Mouse (Mus musculus) T-helper 1 cell (primary cell): ENCODE data around the gene Sorl1.

Experiments used
- in situ Hi-C: fragments of 300-600 bp; cut with MboI, MseI; formaldehyde crosslinking; loops from one replicate; pipeline ENCODE4 v1.15.1; 2025; ENCODE audit warnings: high pct_unique_total_duplicates

The Sorl1 gene

DNA sequence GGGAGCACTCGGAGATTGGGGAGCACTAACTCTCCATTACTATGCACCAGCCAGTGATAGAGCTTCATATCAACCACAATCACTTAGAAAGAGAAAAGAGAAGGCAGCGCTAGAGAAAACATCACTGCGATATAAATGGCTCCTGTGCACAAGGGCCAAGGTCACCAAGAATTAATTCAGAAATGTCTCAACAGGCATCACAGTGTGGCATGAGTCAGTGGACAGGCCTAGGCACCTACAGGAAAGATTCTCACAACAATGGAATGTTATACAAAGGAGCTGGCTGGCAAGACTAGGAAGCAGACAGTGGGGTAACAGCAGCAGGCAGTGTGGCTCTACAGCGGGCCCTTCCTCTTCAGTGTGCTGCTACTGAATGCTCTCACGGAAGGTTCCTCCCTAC, 115.6 kb downstream of the Sorl1 start:
- in situ Hi-C loops: no loop called here

DNA sequence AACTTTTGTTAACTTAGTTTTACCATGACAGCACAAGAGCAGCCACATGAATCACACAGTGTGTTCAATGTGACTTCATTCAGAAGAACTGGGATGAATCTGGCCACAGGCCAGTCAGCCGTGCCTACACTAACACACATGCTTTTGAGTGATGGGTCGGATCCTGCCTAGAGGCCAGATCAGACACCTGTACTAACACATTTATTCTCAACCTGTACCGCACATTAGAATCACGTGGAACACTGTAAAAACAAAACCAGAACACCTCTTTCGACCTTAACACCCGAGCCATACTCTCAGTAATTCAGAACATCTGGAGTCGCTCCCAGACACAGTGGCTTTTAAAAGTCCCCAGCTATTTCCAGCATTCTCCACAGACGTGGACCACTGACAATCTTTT, 119.0 kb downstream of the Sorl1 start:
- in situ Hi-C loops: no loop called here

DNA sequence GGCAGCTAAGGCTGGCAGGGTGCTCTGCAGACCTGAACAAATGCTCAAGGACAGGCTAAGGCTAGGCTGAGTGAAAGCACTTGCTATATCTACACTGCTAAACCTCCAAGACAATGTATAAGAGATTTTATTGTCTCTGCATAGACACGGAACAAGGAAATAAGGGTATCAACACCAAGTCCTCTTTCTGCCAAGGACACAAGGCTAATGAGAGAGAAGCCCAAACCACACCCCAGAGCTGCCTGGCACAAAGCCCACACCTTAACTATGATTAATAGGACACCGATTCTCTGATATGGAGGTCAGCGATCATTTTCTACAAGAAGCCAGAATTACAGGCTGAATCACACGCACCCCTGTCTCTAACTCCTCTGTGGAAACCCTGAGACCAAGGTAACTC, 120.0 kb downstream of the Sorl1 start:
- in situ Hi-C loops: loop anchor here (5.0 kb wide), 1 partner anchor 238 kb away; no protein-coding TSS in a partner anchor

DNA sequence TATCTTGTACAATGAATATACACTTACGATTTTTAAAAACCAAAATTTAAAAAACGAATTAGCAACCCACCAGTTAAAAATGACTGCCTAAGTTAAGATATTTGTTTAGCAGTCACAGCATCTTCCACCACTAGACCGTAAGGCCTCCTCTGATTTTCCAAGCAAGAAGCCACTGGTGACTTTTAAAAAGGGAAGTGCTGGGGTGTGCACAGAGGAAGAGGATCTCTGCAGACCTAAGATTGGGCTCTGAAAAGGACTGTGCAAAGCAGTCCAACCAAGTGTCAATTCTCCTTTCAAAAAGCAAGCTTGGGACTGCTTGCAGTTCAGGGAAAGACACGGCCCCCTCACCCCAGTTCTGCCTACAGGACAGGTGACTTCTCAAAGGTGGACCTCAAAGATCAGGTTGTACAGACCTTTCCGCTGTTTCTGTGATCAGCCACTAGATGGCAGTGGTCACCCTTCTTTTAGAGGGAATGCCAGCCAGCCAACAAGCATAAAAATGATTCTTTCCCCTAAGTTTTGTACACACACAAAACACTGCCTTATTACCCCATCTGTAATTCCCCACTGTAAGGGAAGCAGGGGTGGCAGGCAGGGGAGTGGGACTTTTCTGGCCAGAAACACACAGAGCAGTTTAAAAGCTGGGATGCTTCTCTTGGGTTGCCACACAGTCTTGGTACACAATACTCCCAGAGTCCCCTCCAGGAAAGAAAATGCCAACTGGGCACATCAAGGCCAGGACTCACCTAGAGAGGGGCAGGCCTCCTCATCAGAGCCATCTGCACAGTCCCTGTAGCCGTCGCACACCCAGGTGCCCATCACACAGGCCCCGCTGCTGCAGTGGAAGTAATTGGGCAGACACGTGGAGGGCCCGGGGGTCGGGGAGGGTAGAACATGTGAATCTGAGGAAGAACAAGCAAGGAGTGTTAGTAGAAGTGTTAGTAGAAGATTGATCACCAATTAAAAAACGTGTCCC, 124.3 kb downstream of the Sorl1 start:
- in situ Hi-C loops: loop anchor here (5.0 kb wide), 1 partner anchor 243 kb away; no protein-coding TSS in a partner anchor

DNA sequence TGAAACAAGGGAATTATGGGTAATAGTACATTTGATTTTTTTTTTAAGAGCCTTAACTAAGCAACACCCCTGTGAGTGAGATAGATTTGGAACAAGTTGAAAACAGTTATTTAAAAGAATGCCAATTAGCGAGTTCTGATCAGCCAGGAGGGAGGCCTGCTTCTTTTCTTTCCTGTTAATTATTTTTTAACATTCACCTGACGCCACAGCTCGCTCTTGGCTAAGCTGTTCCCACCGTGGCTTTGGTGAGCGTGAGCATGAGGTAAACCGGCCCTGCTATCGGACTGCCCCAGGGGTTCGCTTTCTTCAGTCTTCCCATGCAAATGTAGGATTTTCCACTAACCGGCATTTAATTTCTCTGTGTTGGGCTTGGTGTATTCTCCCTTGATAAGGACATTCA, 128.8 kb downstream of the Sorl1 start:
- in situ Hi-C loops: no loop called here

DNA sequence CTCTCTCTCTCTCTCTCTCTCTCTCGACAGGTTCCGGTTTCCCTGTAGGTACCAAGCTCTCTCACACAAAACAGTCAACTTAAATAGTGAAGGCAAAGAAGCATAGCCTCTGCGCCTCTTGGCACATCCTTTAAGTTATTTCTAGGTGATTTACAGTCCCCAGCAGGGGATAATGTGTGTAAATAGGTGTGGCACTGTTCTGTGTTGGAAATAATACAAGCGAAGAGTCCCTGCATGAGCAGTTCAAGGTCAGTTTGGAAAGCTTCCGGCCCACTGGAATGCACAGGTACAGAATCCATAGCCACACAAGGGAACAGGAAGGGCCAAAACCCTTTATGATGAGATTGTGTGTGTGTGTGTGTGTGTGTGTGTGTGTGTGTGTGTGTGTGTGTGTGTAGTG, 130.3 kb downstream of the Sorl1 start:
- in situ Hi-C loops: no loop called here

DNA sequence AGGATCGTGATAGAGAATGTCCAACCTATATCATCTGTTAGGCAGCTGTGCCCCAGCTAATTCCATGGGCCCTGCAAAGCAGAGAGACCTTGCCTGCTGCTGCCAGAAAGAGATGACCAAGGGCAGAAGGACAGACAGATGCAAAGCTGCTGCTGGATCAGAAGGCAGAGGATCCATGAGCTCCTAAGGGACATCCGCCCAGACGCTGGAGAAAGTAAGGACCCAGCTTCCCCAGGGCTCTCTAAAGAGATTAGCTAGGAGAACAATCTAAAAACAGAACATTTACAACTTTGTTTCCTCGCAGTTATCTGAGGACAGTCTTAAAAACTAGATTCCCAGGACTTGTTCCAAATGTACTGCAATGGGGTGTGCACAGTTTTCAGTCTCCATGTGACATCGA, 131.3 kb downstream of the Sorl1 start:
- in situ Hi-C loops: no loop called here

DNA sequence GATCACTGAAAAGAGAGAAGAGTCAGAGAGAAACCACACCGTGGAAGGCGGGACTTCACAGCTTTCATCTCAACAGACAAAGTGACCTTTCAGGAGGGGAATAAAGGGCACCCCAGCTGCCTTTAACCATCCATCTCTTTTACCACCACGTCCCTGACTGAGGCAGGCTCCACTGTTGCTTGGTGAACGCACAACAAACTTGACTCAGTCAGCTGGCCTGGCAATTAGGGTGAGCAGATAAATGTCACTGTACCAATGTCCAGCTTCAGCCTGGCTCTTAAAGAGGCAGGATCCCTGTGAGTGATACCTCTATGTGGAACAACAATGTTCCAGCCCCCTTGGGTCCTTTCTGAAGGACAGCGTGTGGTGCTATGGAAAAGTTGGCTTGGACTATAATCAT, 138.5 kb downstream of the Sorl1 start:
- in situ Hi-C loops: no loop called here

DNA sequence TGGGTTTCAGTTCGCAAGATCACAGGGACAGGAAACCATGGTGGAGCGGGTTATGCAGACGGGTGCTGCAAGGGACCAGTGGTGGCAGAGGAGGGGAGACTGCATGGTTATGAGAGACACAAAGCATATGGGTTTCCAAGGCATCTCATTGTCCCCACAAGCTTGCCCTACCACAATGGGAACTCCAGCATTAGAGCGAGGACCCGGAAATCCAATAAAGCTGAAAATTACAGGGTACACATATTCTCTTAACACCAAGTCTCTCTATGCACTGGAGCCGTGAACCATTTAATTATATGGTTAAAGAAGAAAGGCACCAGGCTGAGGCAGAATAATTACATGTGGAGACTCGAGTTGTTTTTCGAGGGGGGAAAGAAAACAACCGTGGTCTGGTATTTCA, 139.0 kb downstream of the Sorl1 start:
- in situ Hi-C loops: no loop called here

DNA sequence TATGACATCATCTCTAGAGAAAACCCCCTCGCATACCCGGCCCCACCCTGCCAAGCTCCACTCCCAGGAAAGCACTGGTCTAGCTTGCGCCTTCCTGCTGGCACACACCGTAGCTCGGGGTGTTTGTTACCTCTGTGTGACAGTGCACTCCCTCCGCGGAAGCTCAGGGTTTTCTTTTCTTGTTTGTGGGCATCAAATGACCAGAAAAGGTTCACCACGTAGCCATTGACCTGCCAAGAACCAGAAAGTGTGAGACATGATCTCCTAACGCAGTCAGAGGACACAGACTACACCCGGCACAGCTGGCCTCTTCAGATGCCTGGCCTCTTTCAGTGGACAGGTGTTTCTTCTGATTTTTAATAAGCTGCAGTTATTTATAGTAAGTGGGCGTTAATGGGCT, 139.8 kb downstream of the Sorl1 start:
- in situ Hi-C loops: no loop called here

DNA sequence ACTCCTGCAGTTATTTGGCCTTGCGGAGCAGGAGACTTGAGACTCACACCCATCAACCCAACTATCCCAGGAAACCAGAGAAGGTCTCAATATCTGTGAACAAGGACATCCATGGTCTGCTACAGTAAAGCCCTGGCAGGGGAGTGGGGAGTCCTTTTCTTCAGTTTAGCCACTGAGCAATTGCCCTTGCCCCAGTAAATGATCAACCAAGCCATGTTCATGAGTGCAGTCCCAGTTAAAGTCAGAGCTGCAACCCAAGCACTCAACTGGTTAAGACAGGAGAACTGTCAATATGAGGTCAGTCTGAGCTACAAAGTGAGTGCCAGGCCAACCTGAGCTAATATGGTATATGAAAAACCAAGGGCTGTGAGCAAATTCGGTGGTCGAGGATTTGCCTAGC, 140.8 kb downstream of the Sorl1 start:
- in situ Hi-C loops: no loop called here

DNA sequence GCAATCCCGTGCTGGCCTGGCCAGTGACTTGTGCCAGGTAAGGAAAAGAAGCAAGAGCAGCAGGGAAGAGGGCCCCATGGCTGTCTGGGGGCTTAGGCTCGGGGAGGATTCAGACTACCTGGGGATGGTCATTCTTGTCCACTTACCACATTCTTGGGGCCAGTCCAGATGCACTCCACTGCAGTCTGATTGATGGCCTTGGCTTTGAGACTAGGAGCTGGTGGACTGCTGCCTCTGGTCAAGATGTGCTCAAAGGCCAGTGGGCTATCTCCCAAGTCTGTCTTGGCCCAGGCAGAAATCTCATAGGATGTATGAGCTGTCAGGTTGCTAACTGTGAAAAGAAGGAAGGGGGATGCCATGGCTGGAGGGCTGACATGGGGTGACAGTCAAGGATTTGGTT, 141.3 kb downstream of the Sorl1 start:
- in situ Hi-C loops: no loop called here

DNA sequence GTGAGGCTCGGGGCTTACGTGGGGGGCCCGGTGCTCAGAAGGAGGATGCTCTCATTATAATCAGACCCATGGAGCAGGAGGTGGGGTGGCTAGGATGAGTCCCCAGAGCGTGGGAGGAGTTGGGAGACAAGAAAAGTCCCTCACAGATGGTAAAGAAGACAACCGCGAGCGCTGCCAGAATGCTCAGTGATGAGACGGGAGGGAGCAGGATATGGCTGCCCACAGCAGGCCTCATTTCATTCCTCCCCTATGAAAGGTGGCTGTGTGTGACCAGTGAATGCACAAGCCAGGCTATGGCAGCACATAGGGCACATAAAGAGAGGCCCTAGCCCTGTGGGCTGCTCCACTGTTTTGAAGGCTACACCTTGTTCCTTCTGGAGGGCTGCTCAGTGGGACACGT, 142.1 kb downstream of the Sorl1 start:
- in situ Hi-C loops: no loop called here

DNA sequence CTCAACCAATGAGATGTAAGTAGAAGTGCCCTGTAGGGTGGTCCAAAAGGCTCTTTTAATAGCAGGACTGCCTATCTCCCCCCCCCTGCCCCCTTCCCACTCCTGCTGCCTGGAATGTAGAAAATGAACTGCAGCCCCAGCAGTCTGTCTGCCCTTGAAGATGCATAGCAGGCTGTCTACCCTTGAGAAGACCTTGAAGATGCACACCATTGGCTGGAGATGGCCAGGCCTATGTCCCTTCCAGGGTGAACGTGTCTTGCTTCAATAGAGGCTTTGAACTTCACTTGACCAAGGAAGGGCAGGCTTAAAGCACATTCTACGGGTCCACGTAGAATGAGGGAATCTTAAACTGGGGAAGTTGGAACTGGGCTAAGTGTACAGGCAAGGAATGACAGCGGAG, 142.8 kb downstream of the Sorl1 start:
- in situ Hi-C loops: no loop called here

DNA sequence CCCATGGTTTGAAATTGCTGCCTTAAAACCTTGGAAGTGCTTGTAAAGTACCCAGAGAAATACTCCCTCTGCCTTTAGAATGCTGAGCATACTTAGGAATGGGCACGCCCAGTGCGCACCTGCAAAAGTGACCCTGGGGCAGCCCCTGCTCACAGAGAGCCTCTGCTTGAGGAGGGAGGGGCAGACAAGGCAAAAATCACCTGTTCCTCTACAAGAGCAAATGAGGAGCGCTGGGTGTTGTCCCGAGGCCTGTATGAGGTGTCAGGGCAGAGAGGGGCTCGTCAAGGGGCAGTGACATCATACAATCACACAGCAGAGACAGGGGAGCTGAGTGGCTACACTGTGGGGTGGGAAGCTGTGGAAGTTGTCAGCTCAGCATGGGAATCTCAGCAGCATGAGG, 143.3 kb downstream of the Sorl1 start:
- in situ Hi-C loops: no loop called here

DNA sequence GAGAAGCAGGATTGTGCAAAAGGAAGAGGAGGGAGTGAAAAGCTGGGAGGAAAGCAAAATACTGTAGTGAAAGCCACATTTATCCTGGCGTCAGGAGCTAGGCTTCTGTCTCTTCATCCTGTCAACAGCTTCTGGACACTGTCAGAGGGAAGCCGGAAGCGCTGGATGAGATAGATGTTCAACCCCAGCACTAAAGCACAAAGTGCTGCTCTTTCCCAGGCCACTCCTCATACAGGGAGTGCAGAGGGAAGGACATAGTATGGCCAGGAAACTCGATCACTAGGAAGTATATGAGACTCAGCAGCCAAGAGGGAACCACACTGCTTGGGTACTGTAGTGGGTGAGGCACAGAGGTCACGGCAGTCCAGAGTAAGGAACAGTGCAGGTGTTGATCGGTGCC, 145.7 kb downstream of the Sorl1 start:
- in situ Hi-C loops: no loop called here

DNA sequence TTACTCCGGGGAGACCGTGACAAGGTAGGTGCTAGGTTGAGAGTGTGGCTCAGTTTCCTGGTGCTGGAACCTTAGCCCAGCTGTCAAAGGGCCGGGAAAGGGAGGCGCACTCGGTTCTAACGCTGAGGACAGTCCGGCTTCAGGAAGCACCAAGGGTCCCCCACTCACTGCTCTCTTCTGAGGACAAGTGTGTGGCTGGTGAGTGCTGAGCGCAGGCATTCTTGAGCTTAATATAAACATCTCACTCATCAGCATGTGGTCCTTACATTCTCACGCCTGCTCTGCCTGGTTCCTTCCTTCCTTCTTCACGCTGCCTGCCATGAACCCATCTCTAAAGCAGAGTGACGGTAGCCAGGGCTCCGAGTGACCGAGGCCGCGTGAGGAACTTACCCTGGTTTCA, 148.1 kb downstream of the Sorl1 start:
- in situ Hi-C loops: no loop called here

DNA sequence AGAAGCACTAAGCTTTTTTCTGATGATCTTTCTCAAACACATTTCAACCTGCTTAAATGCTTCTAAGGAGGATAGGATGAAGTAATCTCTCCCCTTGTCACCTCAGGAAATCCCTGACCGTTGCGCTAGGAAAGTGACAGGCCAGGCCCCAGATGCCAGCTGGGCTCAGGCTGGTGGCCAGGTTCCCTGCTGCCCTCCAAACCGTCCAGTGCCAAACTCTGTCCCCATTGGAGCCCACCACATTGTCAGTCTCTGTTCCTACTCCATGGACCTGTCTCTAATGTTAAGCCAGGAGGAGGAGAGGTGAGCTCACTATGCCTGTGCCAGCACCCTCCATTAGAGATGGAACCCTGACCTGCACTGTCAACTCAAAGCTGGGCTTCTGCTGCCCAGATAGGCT, 149.4 kb downstream of the Sorl1 start:
- in situ Hi-C loops: no loop called here

DNA sequence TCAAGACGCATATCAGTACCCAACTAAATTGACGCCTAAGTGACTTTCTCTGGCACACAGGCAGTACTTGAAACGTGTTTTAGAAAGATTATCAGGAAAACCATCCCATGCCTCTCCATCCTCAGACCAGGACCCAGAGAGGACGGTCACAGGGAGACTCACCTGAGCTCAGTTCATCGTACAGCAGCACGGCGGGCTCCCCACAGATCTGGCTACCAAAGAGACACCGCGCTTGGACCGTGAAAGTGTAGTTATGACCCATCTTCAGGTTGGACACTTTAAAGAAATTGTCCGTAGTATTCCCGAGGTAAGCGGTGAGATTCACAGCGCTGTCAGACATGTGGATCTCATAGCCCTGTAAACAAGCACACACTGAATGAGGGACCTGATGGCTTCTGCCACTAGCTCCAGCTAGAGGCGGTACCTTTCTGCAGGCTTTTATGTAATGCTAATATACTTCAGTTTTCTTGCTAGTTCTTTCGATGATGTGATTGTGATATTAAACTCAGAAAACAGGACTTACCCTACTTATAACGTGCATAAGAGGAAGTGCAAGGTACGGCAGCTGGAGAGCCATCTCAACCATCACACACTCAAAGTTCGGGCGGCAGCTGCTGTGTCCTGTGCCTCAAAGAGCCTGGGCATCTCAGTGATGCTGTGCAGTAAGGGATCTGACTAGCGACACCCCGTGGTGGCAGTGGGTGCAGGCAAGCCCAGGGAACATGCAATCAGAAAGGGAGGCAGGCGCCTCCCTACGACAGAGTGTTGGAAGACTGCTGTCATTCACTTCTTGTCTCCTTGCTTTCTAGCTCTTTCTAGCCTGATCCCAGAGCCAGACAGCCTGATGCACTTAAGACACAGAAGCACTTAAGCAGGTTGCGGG, 150.1 kb downstream of the Sorl1 start:
- in situ Hi-C loops: no loop called here

DNA sequence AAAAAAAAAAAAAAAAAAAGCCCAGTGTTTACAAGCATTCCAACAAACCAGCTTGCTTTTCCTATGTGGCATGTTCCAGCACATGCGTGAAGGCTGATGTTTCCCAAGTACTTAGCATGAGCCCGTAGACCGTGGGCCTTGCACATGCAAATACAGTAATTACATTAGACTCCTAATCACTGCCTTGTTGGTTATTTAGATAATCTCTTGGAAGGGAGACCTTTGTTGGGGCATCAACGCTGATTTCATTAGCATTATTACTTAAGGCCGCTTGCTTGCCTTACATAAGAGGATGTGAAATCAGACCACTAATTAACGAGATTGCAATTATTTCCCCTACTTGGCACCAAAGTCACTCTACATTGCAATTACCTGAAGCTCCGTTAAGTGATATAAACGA, 154.1 kb downstream of the Sorl1 start:
- in situ Hi-C loops: no loop called here

DNA sequence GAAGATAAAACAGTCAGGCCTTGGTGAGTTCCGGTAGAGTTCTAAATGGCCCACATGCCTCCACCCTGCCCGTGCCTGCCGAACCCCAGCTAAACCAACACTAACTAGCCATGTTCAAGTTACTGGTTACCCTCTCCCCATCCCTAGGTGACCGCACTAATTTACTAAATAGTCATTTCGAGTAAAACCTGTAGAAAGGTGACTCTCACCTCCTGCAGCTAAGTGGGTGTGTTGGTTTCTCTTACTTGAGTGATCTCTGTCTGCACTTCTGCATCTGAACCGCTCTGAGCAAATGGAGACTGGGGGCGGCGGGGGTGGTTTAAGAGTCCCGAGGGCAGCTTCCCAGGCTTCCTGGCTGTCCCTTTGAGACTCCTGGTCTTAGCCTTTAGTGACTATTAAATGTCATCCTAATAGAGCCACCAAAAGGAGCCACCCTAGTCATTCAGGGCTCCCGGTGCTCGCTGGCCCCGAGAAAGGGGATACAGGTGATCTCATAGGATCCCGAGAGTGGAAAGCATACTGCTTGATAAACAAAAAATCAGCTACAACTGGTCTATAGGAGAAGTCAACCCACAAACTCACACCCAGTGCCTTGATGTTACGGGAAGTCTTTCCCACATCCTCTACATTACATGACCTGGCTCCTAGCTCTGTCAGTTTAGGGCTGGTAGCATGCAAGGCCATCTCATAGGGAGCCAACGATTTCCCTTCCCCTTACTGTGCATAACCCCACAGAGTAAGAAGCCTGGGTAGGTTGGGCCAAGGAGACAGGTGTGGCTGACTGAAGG, 155.2 kb downstream of the Sorl1 start:
- in situ Hi-C loops: no loop called here

DNA sequence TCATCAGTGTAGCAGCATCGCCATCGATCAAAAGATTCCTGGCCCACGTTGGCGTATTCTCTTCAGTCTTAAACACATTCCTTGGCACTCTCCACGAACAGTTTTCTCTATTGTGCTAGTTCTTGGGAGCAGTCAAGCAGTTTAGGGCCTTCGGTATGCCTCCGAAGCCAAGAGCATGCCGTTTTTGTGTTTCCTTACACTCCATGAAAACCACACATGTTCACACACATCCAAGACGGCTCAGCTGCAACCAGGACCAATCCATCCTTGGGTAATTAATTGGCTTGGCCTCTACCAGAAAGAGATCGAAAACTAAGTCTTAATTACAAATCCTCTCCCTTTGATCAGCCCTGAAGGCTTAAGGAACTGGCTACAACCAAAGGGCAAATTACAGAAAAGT, 162.8 kb downstream of the Sorl1 start:
- in situ Hi-C loops: no loop called here
